Mouse (Mus musculus): ENCODE results near the gene Mpig6b. TPM values are rescaled to one million over a fixed set of nuclear protein-coding genes. Genes with fewer than 3 reads are reported as not detected.
"Not testable (repeated sequence)": the region's sequence is repeated elsewhere in the genome, so short reads cannot be mapped to it uniquely, and the experiment has no call there.

Mpig6b gene
- polyA plus RNA-seq, 1 experiment: not detected

DNA sequence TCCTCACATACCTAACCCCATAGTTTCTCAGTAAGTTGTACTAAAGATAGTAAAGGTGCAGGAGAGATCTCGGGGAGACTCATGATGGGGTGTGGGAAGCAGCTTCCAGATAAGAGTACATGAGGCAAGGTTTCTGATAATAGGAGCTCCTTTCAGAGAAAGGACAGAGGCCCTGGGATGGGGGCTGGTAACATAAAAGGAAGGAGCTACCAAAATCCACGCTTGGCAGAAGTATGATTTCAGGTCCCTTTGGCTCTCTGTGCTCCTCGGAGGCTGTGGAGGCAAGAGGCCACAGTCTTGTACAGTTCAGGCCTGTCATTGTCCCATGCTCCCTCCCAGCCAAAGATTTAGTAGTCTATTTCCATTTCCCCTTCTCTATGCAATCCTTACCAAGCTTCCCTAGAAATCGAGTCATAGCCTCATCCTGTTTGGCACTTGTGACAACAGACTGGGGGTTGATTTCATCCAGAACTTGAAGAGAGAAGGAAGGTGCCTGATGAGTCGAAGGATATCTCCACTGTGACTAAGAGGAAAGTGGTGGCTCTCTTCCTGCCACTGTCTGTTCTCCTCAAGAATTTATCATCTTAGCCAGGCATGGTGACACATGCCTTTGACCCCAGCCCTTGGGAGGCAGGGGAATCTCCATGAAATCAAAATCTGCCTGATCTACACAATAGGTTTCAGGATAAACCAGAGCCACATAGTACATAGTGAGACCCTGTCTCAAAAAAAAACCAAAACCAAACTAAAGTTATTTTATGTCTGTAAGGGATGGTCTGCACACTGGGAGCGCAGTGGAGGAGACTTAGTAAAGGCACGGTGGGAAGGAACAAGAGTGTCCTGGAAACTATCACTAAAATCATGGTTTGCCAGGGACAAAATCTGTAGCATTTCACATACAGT, 20.8 kb downstream of the Mpig6b start:
- Histone ChIP-seq H3K27ac (replicated peaks; ENCODE audit: low read depth, low read length) (peak overlapping the region; percentile 26; the same call in 1 of the 2 replicates), H3K4me3 (ENCODE audit: insufficient read depth, low read depth, low read length) (no peak overlapping the region)

DNA sequence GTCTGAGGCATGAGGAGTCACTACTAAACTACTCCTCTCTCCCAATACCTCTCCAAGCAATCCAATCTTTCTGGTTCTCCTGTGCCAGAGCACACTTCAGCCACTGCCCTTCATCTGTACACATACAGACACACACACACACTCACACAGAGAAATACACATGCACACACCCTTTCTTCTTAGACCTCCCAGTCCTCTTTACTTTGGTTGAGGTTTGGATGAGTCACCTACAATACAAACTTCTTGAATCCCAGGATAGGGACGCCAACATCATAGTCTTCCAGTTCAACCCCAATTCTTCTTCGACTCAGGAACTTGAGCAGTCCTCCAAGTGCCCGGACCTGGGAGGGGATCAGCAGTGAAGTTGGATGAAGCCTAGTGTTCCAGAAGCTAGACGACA, 22.2 kb downstream of the Mpig6b start:
- Histone ChIP-seq H3K27ac (replicated peaks; ENCODE audit: low read depth, low read length) (no peak overlapping the region), H3K4me3 (ENCODE audit: insufficient read depth, low read depth, low read length) (no peak overlapping the region), H3K4me1 (ENCODE audit: control insufficient read depth, insufficient read depth, insufficient read length, low read length) (peaks cover 9% of the 10 kb centered on the region; the same call in 1 of the 2 replicates)

More for the DNA sequence above, 20.8 kb downstream of the Mpig6b start:
- peaks cover 12% of the 10 kb centered on the region; the same call in 1 of the 2 replicates for H3K4me1 ChIP-seq (ENCODE audit: control insufficient read depth, insufficient read depth, insufficient read length, low read length)

DNA sequence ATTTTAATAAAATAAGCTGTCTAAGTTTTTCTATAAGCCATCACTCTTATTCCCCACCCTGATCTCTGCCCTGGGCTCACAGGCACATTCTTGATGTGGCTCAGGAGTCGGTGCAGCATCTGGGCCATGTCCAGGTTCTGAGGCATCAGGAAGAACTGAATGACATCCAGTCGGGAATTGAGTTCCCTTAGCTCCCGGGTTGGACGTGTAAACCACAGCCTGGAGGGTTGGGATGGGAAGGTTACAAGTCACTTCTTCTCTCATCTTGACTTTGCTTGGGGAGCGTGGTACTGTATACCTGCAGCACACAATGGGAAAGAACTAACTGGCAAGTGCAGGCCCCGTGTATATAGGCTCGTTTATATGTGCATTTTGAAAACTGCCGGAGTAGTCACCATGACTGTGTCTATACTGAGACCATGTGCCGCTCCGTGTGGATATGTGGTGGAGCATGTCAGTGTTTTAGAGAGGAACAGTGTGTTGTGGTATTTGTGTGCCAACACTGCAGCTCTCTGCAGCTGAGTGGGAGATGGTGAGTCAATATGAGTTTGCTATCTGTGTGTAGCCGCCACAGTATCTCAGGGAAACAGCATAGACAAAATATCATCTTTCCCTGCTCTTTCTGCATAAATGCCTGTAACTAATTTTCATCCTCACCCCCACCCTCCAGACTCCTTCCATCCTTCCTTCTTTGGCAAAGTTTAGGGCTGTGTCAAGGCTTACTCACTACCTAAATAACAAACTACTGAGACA, 26.7 kb downstream of the Mpig6b start:
- no peak overlapping the region for H3K27ac ChIP-seq (replicated peaks; ENCODE audit: low read depth, low read length)
- no peak overlapping the region for H3K4me3 ChIP-seq (ENCODE audit: insufficient read depth, low read depth, low read length)

DNA sequence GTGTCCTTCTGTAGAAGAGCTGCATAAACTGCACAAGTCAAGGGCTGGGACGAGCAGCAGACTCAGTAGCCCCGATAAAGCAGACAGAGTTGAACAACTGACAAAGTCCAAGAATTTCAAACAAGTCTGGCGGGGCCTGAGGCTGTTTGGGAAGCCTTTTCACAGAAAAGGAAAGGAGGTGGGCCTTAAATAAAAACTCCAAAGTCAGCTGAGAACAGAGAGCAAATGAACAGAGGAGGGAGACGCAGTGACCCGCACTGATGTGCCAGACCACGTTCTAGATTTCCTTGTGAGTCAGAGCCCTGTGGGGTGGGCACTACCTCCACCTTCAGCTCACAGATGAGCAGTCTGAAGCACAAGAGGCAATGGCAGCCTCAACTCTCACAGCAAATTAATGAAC, 31.1 kb downstream of the Mpig6b start:
- H3K27ac ChIP-seq (replicated peaks; ENCODE audit: low read depth, low read length): no peak overlapping the region
- no peaks in the 10 kb centered on the region for H3K4me1 ChIP-seq (ENCODE audit: control insufficient read depth, insufficient read depth, insufficient read length, low read length)
- H3K4me3 ChIP-seq (ENCODE audit: insufficient read depth, low read depth, low read length): no peak overlapping the region

More for the DNA sequence above, 26.7 kb downstream of the Mpig6b start:
- H3K4me1 ChIP-seq (ENCODE audit: control insufficient read depth, insufficient read depth, insufficient read length, low read length): 0 out of 2 replicates have a peak, but pooled peaks cover 2% of the 10 kb centered on the region

DNA sequence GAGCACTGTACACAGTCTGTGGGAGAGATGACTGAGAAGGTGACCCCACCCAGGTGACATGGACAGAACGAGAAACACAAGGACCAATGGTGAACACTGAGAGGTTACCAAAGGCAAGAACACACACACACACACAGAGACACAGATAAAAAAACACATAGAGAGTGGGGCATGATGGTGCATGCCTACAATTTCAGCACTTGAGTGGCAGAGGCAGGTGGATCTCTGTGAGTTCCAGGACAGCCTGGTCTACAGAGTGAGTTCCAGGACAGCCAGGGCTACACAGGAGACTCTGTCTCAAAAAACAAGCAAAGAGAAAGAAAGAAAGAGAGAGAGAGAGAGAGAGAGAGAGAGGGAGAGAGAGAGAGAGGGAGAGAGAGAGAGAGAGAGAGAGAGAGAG, 32.3 kb downstream of the Mpig6b start:
- H3K4me3 ChIP-seq (ENCODE audit: insufficient read depth, low read depth, low read length); H3K4me1 ChIP-seq (ENCODE audit: control insufficient read depth, insufficient read depth, insufficient read length, low read length); H3K27ac ChIP-seq (replicated peaks; ENCODE audit: low read depth, low read length): not testable (repeated sequence)

DNA sequence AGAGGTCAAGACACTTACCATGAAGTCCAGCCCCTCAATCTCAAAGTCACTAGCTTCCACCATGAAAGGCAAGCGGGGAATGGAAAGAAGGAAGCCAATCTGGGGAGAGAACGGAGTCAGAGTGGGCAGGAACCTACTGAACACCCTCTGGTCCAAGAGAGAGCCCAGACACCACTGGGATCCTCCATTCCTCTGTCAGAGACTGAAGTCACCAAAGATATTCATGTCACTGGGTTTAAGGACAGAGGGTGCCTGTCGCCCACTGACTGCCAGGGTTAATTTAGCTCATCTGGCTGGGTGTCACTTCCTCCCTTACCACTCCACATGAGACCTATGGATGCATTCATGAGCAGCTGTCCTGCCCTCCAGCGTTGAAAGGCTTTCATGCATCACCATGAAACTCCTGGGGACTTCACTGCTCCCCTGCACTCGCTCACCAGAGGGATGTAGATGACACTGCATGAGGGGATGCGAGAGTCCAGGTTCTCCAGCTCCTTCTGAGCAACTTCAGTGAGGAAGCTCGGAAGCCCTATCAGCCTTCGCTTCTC, 33.6 kb downstream of the Mpig6b start:
- no peak overlapping the region for H3K4me3 ChIP-seq (ENCODE audit: insufficient read depth, low read depth, low read length)
- H3K4me1 ChIP-seq (ENCODE audit: control insufficient read depth, insufficient read depth, insufficient read length, low read length): no peaks in the 10 kb centered on the region
- no peak overlapping the region for H3K27ac ChIP-seq (replicated peaks; ENCODE audit: low read depth, low read length)

DNA sequence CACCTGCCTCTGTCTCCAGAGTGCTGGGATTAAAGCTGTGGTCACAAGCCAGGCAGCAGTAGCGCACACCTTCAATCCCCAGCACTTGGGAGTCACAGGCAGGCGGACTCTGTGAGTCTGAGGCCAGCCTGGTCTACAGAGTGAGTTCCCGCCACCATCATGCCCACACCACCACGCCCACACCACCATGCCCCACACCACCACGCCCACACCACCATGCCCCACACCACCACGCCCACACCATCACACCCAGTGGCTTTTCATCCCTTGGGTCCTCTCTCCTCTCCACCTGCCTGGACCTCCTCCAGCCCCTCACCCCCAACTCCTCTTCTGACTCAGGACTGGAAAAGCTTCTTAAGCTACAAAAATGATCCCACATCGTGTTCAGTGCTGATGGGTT, 34.1 kb downstream of the Mpig6b start:
- no peak overlapping the region for H3K27ac ChIP-seq (replicated peaks; ENCODE audit: low read depth, low read length)
- no peaks in the 10 kb centered on the region for H3K4me1 ChIP-seq (ENCODE audit: control insufficient read depth, insufficient read depth, insufficient read length, low read length)
- H3K4me3 ChIP-seq (ENCODE audit: insufficient read depth, low read depth, low read length): no peak overlapping the region

DNA sequence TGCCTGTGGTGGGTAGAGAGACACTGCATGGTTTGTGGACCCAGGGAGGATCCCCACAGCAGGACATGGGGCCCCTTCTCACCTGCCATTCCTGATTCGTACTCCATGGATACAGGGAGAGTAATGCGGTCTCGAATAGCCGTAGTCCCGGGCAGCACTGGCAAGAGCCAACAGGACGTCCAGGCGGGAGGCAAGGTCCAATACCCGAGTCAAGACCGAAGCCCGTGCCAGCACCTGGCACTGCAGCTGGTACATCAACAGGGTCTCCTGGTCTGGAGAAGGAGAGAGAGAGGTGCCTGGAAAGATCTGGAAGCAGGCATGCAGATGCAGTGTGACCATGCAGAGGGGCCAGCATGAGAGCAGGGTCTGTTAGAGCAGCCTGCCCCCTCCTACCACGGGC, 34.7 kb downstream of the Mpig6b start:
- no peaks in the 10 kb centered on the region for H3K4me1 ChIP-seq (ENCODE audit: control insufficient read depth, insufficient read depth, insufficient read length, low read length)
- no peak overlapping the region for H3K27ac ChIP-seq (replicated peaks; ENCODE audit: low read depth, low read length)
- H3K4me3 ChIP-seq (ENCODE audit: insufficient read depth, low read depth, low read length): no peak overlapping the region

DNA sequence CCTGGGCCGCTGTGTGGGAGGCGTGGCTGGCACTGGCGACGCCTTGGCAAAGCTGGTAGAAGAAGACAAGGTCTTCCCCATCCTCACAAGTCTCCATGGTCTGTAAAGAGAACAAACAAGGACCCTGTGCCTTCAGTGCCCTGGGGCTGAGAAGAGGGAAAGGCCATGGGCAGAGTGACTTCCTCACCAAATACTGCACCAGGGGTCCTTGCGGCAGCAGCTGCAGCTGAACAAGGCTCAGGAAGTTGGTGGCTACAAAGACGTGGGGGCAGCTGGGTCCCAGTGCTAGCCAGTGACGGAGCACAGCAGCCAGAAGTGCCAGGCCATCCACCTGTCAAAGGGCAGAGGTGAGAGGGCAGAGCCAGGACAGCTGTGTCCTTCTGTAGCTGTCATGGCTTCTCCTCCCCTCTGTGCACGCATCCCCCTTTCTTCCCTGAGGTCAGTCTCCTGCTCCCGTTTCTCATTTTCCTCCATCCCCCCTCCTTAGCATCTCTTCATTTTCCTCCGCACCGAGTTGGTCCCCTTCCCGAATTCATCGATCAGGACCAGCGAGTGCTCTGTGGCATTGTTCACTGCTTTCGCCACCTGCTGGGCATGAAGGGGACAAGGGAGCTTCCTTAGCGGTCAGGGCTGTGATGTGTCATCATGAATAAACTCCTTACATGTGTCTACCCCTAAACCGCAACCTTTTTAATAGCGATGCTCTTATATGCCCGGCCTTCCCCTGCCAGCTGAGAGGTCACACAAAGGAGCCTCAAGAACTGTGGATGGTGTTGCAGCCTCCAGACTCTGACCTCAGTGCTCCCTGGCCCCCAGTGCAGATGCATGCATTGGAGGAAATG, 36.1 kb downstream of the Mpig6b start:
- H3K4me1 ChIP-seq (ENCODE audit: control insufficient read depth, insufficient read depth, insufficient read length, low read length): no peaks in the 10 kb centered on the region
- H3K27ac ChIP-seq (replicated peaks; ENCODE audit: low read depth, low read length): no peak overlapping the region
- H3K4me3 ChIP-seq (ENCODE audit: insufficient read depth, low read depth, low read length): no peak overlapping the region

DNA sequence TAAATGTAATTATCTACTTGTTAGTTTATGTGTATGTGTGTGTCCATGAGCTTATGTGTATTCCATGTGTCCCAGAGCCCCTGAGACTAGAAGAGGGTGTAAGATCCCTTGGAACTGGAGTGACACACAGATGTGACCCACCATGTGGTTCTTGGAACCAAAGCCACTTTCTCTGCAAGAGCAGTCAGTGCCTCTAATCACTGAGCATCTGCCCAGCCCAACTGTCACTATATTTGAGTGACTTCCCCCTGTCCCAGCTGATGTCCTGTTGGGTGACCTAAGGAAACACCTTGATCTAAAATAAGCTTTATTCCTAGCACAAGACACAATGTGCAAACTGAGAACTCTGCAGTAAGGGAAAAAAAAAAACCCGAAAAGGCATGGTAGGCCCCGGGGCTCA, 37.7 kb downstream of the Mpig6b start:
- Histone ChIP-seq H3K4me1 (ENCODE audit: control insufficient read depth, insufficient read depth, insufficient read length, low read length) (no peaks in the 10 kb centered on the region), H3K4me3 (ENCODE audit: insufficient read depth, low read depth, low read length) (no peak overlapping the region), H3K27ac (replicated peaks; ENCODE audit: low read depth, low read length) (no peak overlapping the region)

DNA sequence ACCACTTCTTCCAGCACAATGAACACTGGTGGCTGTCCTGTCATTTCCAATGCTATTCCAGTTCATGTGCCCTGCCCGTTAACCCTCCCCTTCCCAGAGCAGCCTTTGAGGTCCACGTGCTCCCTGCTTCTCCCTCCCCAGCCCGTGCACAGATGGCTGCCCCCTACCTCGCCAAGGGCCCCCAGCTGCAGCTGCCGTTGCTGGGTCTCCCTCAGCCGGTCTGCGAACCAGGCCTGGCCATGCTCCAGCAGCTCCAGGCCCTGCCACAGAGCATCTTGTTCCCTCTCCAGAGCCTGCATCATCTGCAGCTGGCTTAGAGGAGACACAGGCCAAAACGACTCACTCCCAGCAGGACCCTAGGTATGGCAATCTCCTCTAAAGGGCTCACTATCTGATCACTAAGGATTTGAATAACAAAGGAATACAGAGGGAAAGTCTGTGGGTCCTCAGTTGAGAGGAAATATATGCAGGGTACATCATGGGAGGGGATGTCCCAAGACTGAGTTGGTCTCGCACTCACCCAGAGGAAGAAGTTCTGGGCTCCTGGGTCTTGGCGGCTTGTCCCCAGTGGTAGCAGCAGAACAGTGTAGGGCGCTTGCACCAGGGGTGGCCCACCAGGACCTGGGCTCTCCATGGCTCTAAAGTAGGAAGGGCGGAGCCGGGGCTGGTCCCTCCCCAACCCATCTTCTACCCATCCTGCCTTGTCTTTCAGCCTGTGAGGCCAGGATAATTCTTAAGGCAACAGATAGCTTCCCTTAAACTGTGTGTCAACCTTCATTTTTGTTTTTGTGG, 38.5 kb downstream of the Mpig6b start, which contains the start of gene Sapcd1:
TSS of gene Sapcd1 (minus strand) at position 740 of the 792 bp plus-strand sequence.
- Histone ChIP-seq H3K4me3 (ENCODE audit: insufficient read depth, low read depth, low read length) (no peak within 1 kb of the TSS), H3K27ac (replicated peaks; ENCODE audit: low read depth, low read length) (no peak within 1 kb of the TSS), H3K4me1 (ENCODE audit: control insufficient read depth, insufficient read depth, insufficient read length, low read length) (peaks cover 3% of the 10 kb centered on the region; the same call in 1 of the 2 replicates)

DNA sequence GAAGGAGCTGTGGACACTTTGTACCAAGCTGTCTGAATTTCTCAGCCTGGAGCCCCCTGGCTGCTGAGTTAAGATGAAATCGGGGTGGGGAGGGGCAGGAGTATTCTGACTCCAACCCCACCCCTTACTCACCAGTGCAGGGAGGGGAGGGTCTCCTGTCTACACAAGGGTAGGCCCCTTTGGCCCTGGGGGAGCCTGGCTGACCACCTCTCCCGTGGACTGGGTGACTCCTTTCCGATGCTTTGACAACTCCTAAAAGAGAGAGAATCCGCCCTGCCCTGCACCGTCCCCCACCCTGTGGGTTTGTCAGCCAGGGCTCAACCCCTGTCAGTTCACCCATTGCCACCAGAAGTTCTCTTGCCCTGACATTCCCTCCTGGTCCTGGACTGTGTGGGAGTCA, 39.8 kb downstream of the Mpig6b start:
- no peak overlapping the region for H3K4me3 ChIP-seq (ENCODE audit: insufficient read depth, low read depth, low read length)
- no peak overlapping the region for H3K27ac ChIP-seq (replicated peaks; ENCODE audit: low read depth, low read length)
- peaks cover 3% of the 10 kb centered on the region; the same call in 1 of the 2 replicates for H3K4me1 ChIP-seq (ENCODE audit: control insufficient read depth, insufficient read depth, insufficient read length, low read length)

DNA sequence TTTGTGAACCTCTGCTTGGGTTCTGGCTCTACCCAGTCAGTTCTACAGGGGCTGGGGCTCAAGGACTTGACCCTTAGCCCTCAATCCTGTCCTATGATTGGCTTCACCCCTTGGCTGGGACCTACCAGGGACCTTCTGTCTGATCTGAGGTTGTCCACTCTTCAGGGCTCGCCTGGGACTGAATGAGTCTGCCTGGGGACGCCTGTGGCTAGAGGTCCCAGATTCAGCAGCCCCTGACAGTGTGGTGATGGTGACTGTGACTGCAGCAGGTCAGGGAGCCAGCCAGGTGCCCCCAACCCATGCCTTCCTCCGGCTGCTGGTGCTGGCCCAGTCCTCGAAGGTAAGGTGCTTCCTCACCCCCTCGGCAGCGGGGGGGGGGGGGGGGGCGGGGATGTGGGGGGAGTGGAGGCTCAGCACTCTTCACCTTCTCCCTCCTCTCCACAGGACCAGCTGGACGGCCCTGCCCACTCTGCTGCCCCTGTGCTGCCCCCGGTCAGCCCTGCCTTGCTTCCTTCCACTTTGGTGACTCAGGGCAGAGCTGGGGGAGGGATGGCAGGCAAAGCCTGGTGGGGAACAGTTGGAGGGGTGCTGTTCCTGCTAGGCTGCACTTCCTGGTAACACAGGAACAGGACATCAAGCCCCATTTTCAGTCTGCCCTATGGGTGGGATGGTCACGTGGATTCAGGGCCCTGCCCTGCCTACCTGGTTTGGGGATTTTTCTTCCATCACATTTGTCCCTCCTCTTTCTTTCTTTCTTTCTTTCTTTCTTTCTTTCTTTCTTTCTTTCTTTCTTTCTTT, 41.1 kb downstream of the Mpig6b start:
- H3K27ac ChIP-seq (replicated peaks; ENCODE audit: low read depth, low read length): no peak overlapping the region
- no peak overlapping the region for H3K4me3 ChIP-seq (ENCODE audit: insufficient read depth, low read depth, low read length)
- peaks cover 3% of the 10 kb centered on the region; the same call in 1 of the 2 replicates for H3K4me1 ChIP-seq (ENCODE audit: control insufficient read depth, insufficient read depth, insufficient read length, low read length)
